ENCODE assay signal across 10 mouse cellular contexts in genomic region chr2:119743808-119744162, GRCm38 (mm10). TPM values are rescaled to one million over a fixed set of nuclear protein-coding genes. Genes with fewer than 3 reads are reported as not detected.
DNase-seq lines count a peak whose midpoint lies in the region; ATAC-seq lines count a peak whose summit lies in the region.
"Had no signal": no experiment of that assay in that cellular context is flagged by ENCODE, and none has a peak within 500 bp of the region (broad histone marks: within the 10 kb centered on the region; RNA-seq: fewer than 3 reads in every experiment).

No protein-coding gene starts in this region.

- H3K9me3 ChIP-seq in heart, embryonic 16.5 days (replicated peaks; ENCODE audit: control insufficient read depth, low read length) = no peaks in the 10 kb centered on the region
- no peaks in the 10 kb centered on the region for H3K9me3 ChIP-seq in forebrain, embryonic 12.5 days
- H3K9me3 ChIP-seq in liver, embryonic 12.5 days (replicated peaks) = no peaks in the 10 kb centered on the region
- H3K9me3 ChIP-seq in neural tube, embryonic 12.5 days = no peaks in the 10 kb centered on the region

- H3K9ac ChIP-seq in heart, embryonic 16.5 days (ENCODE audit: low read length) = peak overlapping the region; percentile 55; the same call in 1 of the 2 replicates
- no peak overlapping the region for H3K9ac ChIP-seq in forebrain, embryonic 12.5 days
- 0 out of 2 replicates have a peak overlapping the region, but pooled peaks have one; percentile 22 for H3K9ac ChIP-seq in liver, embryonic 12.5 days
- H3K9ac ChIP-seq in neural tube, embryonic 12.5 days = no peak overlapping the region

- H3K4me1 ChIP-seq in heart, embryonic 16.5 days (ENCODE audit: control insufficient read depth, insufficient read depth, low read length) = peaks cover 42% of the 10 kb centered on the region
- H3K4me1 ChIP-seq in forebrain, embryonic 12.5 days = peaks cover 42% of the 10 kb centered on the region
- H3K4me1 ChIP-seq in liver, embryonic 12.5 days = peaks cover 56% of the 10 kb centered on the region
- peaks cover 33% of the 10 kb centered on the region for H3K4me1 ChIP-seq in neural tube, embryonic 12.5 days

- peak overlapping the region; percentile 45 for H3K4me3 ChIP-seq in heart, embryonic 16.5 days (ENCODE audit: low read length)
- peak overlapping the region; percentile 69 for H3K4me3 ChIP-seq in forebrain, embryonic 12.5 days (replicated peaks)
- peak overlapping the region; percentile 72 for H3K4me3 ChIP-seq in liver, embryonic 12.5 days
- peak overlapping the region; percentile 13; the same call in 1 of the 2 replicates for H3K4me3 ChIP-seq in neural tube, embryonic 12.5 days

- ATAC-seq in heart, embryonic 16.5 days (replicated peaks; ENCODE audit: extremely low read depth, insufficient read depth, low FRiP score) = no peak
- no peak for ATAC-seq in forebrain, embryonic 12.5 days (ENCODE audit: low FRiP score)
- no peak for ATAC-seq in liver, embryonic 12.5 days
- ATAC-seq in neural tube, embryonic 12.5 days (ENCODE audit: low FRiP score, low read depth) = no peak

- no peak for DNase-seq in heart, postnatal 36 days
- DNase-seq in adrenal gland, postnatal 14 days = no peak
- DNase-seq in natural killer cell, adult 2 months (ENCODE audit: low spot score in 2 of 2) = no peak
- no peak for DNase-seq in frontal cortex, postnatal 14 days (ENCODE audit: low spot score in 2 of 2)
- DNase-seq: cerebellum, postnatal 36 days had no signal

- no peaks in the 10 kb centered on the region for H3K36me3 ChIP-seq in heart, embryonic 16.5 days (ENCODE audit: control insufficient read depth, insufficient read depth)
- no peaks in the 10 kb centered on the region for H3K36me3 ChIP-seq in forebrain, embryonic 12.5 days (replicated peaks)
- no peaks in the 10 kb centered on the region for H3K36me3 ChIP-seq in liver, embryonic 12.5 days
- H3K36me3 ChIP-seq in neural tube, embryonic 12.5 days = no peaks in the 10 kb centered on the region

- H3K27me3 ChIP-seq in heart, embryonic 16.5 days (ENCODE audit: control insufficient read depth, insufficient read depth, low read length) = peaks cover 13% of the 10 kb centered on the region
- peaks cover 64% of the 10 kb centered on the region for H3K27me3 ChIP-seq in forebrain, embryonic 12.5 days
- peaks cover 75% of the 10 kb centered on the region for H3K27me3 ChIP-seq in liver, embryonic 12.5 days (replicated peaks)
- H3K27me3 ChIP-seq in neural tube, embryonic 12.5 days (replicated peaks) = peaks cover 64% of the 10 kb centered on the region

- 17% methylated on average over 22 of the region's 22 CpGs for WGBS in heart, embryonic 16.5 days
- WGBS in forebrain, embryonic 12.5 days = 4% methylated on average over 22 of the region's 22 CpGs
- 8% methylated on average over 22 of the region's 22 CpGs for WGBS in liver, embryonic 12.5 days (ENCODE audit: insufficient replicate concordance)
- WGBS in neural tube, embryonic 12.5 days = 5% methylated on average over 22 of the region's 22 CpGs

- no peak overlapping the region for H3K27ac ChIP-seq in heart, embryonic 16.5 days (ENCODE audit: low read length)
- H3K27ac ChIP-seq in forebrain, embryonic 12.5 days = no peak overlapping the region
- H3K27ac ChIP-seq in liver, embryonic 12.5 days = no peak overlapping the region
- no peak overlapping the region for H3K27ac ChIP-seq in neural tube, embryonic 12.5 days

- intact Hi-C loops in heart, postnatal 36 days (cut with DNase I) = loop anchor here (5.0 kb wide), 1 partner anchor 196 kb away; the partner anchor contains the start of genes Chp1 and Exd1

- H3K4me2 ChIP-seq in heart, embryonic 16.5 days (ENCODE audit: low read depth, low read length) = peak overlapping the region; percentile 96
- H3K4me2 ChIP-seq in forebrain, embryonic 12.5 days = peak overlapping the region; percentile 38; the same call in 1 of the 2 replicates
- H3K4me2 ChIP-seq in liver, embryonic 12.5 days = peak overlapping the region; percentile 97
- peak overlapping the region; percentile 47 for H3K4me2 ChIP-seq in neural tube, embryonic 12.5 days (replicated peaks)

RNA-seq across cellular contexts. Expression of gene Itpka, which starts 1.6 kb away (rescaled TPM):
- 1.7 and 2.7 TPM in 2 replicates for polyA plus RNA-seq in heart, embryonic 16.5 days (2015; fragmentation: Nextera tagmentation; extraction: Ambion mirVana)
- under 1 TPM; 0.38 to 0.53 TPM for total RNA-seq in heart, postnatal 36 days (2021)
- polyA plus RNA-seq in forebrain, embryonic 12.5 days (2016; fragmentation: Nextera tagmentation; extraction: Ambion mirVana) = 0.85 and 1.0 TPM in 2 replicates
- 3.8 and 4.1 TPM in 2 replicates for polyA plus RNA-seq in liver, embryonic 12.5 days (2016; fragmentation: Nextera tagmentation; extraction: Ambion mirVana)
- polyA plus RNA-seq in neural tube, embryonic 12.5 days (2016; fragmentation: Nextera tagmentation; extraction: Ambion mirVana) = 0.34 and 0.96 TPM in 2 replicates
- 10.2 and 11.2 TPM in 2 replicates for total RNA-seq in adrenal gland, postnatal 14 days (2021)

RNA-seq across cellular contexts. Expression of gene Ltk, which starts 16.4 kb away (rescaled TPM):
- 0.22 TPM in 1 of 2 replicates, not detected in the other for polyA plus RNA-seq in heart, embryonic 16.5 days (2015; fragmentation: Nextera tagmentation; extraction: Ambion mirVana)
- total RNA-seq in heart, postnatal 36 days (2021) = not detected
- polyA plus RNA-seq in forebrain, embryonic 12.5 days (2016; fragmentation: Nextera tagmentation; extraction: Ambion mirVana) = 0.12 TPM in 1 of 2 replicates, not detected in the other
- 0.19 TPM in 1 of 2 replicates, not detected in the other for polyA plus RNA-seq in liver, embryonic 12.5 days (2016; fragmentation: Nextera tagmentation; extraction: Ambion mirVana)
- polyA plus RNA-seq in neural tube, embryonic 12.5 days (2016; fragmentation: Nextera tagmentation; extraction: Ambion mirVana) = 0.26 and 0.61 TPM in 2 replicates
- 0.86 and 1.1 TPM in 2 replicates for total RNA-seq in adrenal gland, postnatal 14 days (2021)
- total RNA-seq: liver, adult 2 months had no signal

RNA-seq across cellular contexts. Expression of gene Rpap1, which starts 43.6 kb away (rescaled TPM):
- polyA plus RNA-seq in heart, embryonic 16.5 days (2015; fragmentation: Nextera tagmentation; extraction: Ambion mirVana) = 17.2 and 18.3 TPM in 2 replicates
- 10 to 100 TPM; 13.2 to 13.4 TPM for total RNA-seq in heart, postnatal 36 days (2021)
- polyA plus RNA-seq in forebrain, embryonic 12.5 days (2016; fragmentation: Nextera tagmentation; extraction: Ambion mirVana) = 32.8 and 33.4 TPM in 2 replicates
- 17.4 and 17.8 TPM in 2 replicates for polyA plus RNA-seq in liver, embryonic 12.5 days (2016; fragmentation: Nextera tagmentation; extraction: Ambion mirVana)
- 28.8 and 29.4 TPM in 2 replicates for polyA plus RNA-seq in neural tube, embryonic 12.5 days (2016; fragmentation: Nextera tagmentation; extraction: Ambion mirVana)
- 14.8 and 18.9 TPM in 2 replicates for total RNA-seq in adrenal gland, postnatal 14 days (2021)

RNA-seq across cellular contexts. Expression of gene Tyro3, which starts 53.7 kb away (rescaled TPM):
- 5.1 and 8.0 TPM in 2 replicates for polyA plus RNA-seq in heart, embryonic 16.5 days (2015; fragmentation: Nextera tagmentation; extraction: Ambion mirVana)
- total RNA-seq in heart, postnatal 36 days (2021) = 1 to 10 TPM; 1.7 to 2.4 TPM
- polyA plus RNA-seq in forebrain, embryonic 12.5 days (2016; fragmentation: Nextera tagmentation; extraction: Ambion mirVana) = 27.7 and 28.2 TPM in 2 replicates
- polyA plus RNA-seq in liver, embryonic 12.5 days (2016; fragmentation: Nextera tagmentation; extraction: Ambion mirVana) = 2.5 and 3.1 TPM in 2 replicates
- polyA plus RNA-seq in neural tube, embryonic 12.5 days (2016; fragmentation: Nextera tagmentation; extraction: Ambion mirVana) = 20.7 and 21.0 TPM in 2 replicates
- 6.0 and 7.7 TPM in 2 replicates for total RNA-seq in adrenal gland, postnatal 14 days (2021)

Comparison
In these comparisons a context has a peak if more than half of its experiments do, and no peak if none do; other contexts are left out.
1. H3K4me2 ChIP-seq: peak in every context shown above with its lines; median percentile 97 in liver, embryonic 12.5 days; 96 in heart, embryonic 16.5 days; 47 in neural tube, embryonic 12.5 days; 38 in forebrain, embryonic 12.5 days.
2. H3K4me3 ChIP-seq: peak in every context shown above with its lines; median percentile 72 in liver, embryonic 12.5 days; 69 in forebrain, embryonic 12.5 days; 45 in heart, embryonic 16.5 days; 13 in neural tube, embryonic 12.5 days.
3. H3K9ac ChIP-seq: peak in heart, embryonic 16.5 days (single experiment) and liver, embryonic 12.5 days (single experiment); none in forebrain, embryonic 12.5 days (single experiment) and neural tube, embryonic 12.5 days (single experiment).